12 mouse cellular contexts compared by ENCODE assay signal in the genomic region with DNA sequence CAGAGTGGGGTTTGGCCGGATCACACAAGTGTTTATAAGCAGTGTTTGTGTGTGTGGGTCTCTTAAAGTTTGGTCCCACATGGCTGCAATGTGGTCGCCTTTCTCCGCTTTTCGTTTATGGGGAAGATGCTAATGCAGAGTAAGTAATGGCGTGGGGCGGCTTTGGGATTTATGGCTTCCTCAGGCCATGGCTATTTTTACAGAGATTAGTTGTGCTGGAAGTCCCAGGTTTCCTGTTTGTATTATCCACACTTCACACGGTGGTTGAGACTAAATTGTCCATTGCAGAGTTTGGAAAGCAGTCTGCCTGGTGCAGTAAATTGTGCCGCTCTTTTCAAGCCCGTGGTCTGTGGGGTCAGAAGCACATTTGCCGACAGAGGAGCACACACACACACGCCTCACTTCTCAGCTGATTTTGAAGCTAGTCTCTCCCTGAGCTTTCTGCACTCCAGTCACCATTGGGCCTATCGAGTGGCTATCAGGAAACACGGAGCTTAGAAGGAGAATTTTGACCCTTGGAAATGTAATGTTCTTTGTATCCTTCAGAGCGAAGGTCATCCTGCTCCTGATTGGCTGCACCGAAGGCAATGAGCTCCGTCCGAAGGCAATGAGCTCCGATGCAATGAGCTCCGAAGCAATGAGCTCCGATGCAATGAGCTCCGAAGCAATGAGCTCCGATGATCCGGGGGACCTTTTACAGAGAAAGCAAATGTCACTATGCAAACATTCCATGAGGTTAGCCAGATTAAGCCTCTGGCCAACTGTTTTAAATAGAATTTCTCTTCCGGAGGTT.
DNase-seq lines count a peak whose midpoint lies in the region; ATAC-seq lines count a peak whose summit lies in the region.
"Had no signal": no experiment of that assay in that cellular context is flagged by ENCODE, and none has a peak within 500 bp of the region (broad histone marks: within the 10 kb centered on the region; RNA-seq: fewer than 3 reads in every experiment).

No protein-coding gene starts in this region.

- H3K27me3 ChIP-seq in midbrain, embryonic 12.5 days = no peaks in the 10 kb centered on the region
- H3K27me3 ChIP-seq in midbrain, embryonic 13.5 days = no peaks in the 10 kb centered on the region
- H3K27me3 ChIP-seq in stomach, embryonic 16.5 days (ENCODE audit: control insufficient read depth, insufficient read depth, low read length) = no peaks in the 10 kb centered on the region
- H3K27me3 ChIP-seq: lung, embryonic 15.5 days had no signal

- H3K4me3 ChIP-seq in midbrain, embryonic 12.5 days = no peak overlapping the region
- no peak overlapping the region for H3K4me3 ChIP-seq in midbrain, embryonic 13.5 days (replicated peaks)
- H3K4me3 ChIP-seq in stomach, embryonic 16.5 days (replicated peaks; ENCODE audit: low read length) = no peak overlapping the region; the same call in 1 of the 2 replicates
- H3K4me3 ChIP-seq: lung, embryonic 15.5 days had no signal

- H3K9me3 ChIP-seq in midbrain, embryonic 12.5 days = no peaks in the 10 kb centered on the region
- H3K9me3 ChIP-seq in midbrain, embryonic 13.5 days = no peaks in the 10 kb centered on the region
- H3K9me3 ChIP-seq in stomach, embryonic 16.5 days (replicated peaks; ENCODE audit: control insufficient read depth, low read length) = no peaks in the 10 kb centered on the region
- H3K9me3 ChIP-seq: lung, embryonic 15.5 days had no signal

- no peak for ATAC-seq in midbrain, embryonic 12.5 days (ENCODE audit: low FRiP score, low read depth)
- ATAC-seq in midbrain, embryonic 13.5 days = no peak
- ATAC-seq in stomach, embryonic 16.5 days (ENCODE audit: insufficient read depth, low FRiP score) = no peak

- peak; percentile 25 for DNase-seq in kidney, adult 18-20 months
- peak; percentile 17 to 39 for DNase-seq in kidney, postnatal 4 days
- no peak for DNase-seq in urinary bladder, postnatal 14 days (ENCODE audit: low spot score)
- DNase-seq in adipocyte (ENCODE audit: low spot score) = no peak
- no peak for DNase-seq in layer of hippocampus, adult 11-12 months (ENCODE audit: low spot score)
- DNase-seq: cerebellum, postnatal 36 days; gastrocnemius, postnatal 10 days; right cerebral cortex, postnatal 14 days had no signal

- 81% methylated on average over 24 of the region's 24 CpGs for WGBS in midbrain, embryonic 12.5 days
- WGBS in midbrain, embryonic 13.5 days = 84% methylated on average over 24 of the region's 24 CpGs
- WGBS in stomach, embryonic 16.5 days = 46% methylated on average over 24 of the region's 24 CpGs

- no peaks in the 10 kb centered on the region for H3K4me1 ChIP-seq in midbrain, embryonic 12.5 days
- no peaks in the 10 kb centered on the region for H3K4me1 ChIP-seq in midbrain, embryonic 13.5 days (replicated peaks)
- 0 out of 2 replicates have a peak, but pooled peaks cover 3% of the 10 kb centered on the region for H3K4me1 ChIP-seq in stomach, embryonic 16.5 days (ENCODE audit: control insufficient read depth, insufficient read depth, low read length)

- no peak overlapping the region for H3K9ac ChIP-seq in midbrain, embryonic 12.5 days (replicated peaks)
- no peak overlapping the region for H3K9ac ChIP-seq in midbrain, embryonic 13.5 days (replicated peaks)
- H3K9ac ChIP-seq in stomach, embryonic 16.5 days (ENCODE audit: low read length) = no peak overlapping the region
- H3K9ac ChIP-seq: lung, embryonic 15.5 days had no signal

- H3K4me2 ChIP-seq in midbrain, embryonic 12.5 days (replicated peaks) = 0 out of 2 replicates have a peak overlapping the region, but pooled peaks have one; percentile 2
- no peak overlapping the region for H3K4me2 ChIP-seq in midbrain, embryonic 13.5 days (replicated peaks)
- H3K4me2 ChIP-seq in stomach, embryonic 16.5 days (ENCODE audit: low read depth, low read length) = peak overlapping the region; percentile 27; the same call in 1 of the 2 replicates
- H3K4me2 ChIP-seq: lung, embryonic 15.5 days had no signal

- H3K36me3 ChIP-seq in midbrain, embryonic 12.5 days = no peaks in the 10 kb centered on the region
- H3K36me3 ChIP-seq in midbrain, embryonic 13.5 days = no peaks in the 10 kb centered on the region
- H3K36me3 ChIP-seq in stomach, embryonic 16.5 days (ENCODE audit: control insufficient read depth, insufficient read depth, low read length) = no peaks in the 10 kb centered on the region
- H3K36me3 ChIP-seq: lung, embryonic 15.5 days had no signal

- H3K27ac ChIP-seq in midbrain, embryonic 12.5 days (replicated peaks) = no peak overlapping the region
- H3K27ac ChIP-seq in midbrain, embryonic 13.5 days = no peak overlapping the region
- H3K27ac ChIP-seq in stomach, embryonic 16.5 days (ENCODE audit: low read length) = no peak overlapping the region
- H3K27ac ChIP-seq: lung, embryonic 15.5 days had no signal

Comparison
In these comparisons a context has a peak if more than half of its experiments do, and no peak if none do; other contexts are left out.
1. DNase-seq: peak in kidney, adult 18-20 months (single experiment) and kidney, postnatal 4 days (2 of 2); none in urinary bladder, postnatal 14 days (single experiment), adipocyte (single experiment) and layer of hippocampus, adult 11-12 months (single experiment).